Mouse (Mus musculus) central nervous system, embryonic 14 days (tissue): ENCODE measurements around the gene Cyp2g1. TPM values are rescaled to one million over a fixed set of nuclear protein-coding genes. Genes with fewer than 3 reads are reported as not detected.

ENCODE experiments used
- polyA plus RNA-seq: library from polyadenylated mRNA; depleted of rRNA; stranded (reverse); fragments of >200 nt; gene quantifications from 2 replicates; pipeline ENCODE4 v1.2.3, GENCODE M21; 2012; rRNA removed

The Cyp2g1 gene
- 0.24 TPM in 1 of 2 replicates, not detected in the other for polyA plus RNA-seq

DNA sequence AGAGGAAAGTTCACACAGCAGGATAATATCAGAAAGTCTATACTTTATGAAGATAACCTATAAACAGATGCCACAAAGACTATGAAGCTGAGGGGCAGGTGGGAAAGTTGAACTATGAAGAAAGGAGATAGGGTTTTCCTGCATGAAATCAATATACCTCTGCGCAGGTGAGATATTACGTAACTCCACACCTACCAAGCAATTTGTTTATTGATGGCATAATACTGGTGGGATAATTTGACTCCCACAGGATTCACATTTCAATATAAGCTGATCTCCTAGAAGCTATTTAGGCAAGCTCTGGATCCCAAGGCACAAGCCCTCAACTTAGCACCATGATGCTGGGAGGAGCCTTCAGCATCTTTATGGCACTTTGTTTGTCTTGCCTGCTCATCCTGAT, at the start of gene Cyp2g1:
TSS of gene Cyp2g1 (plus strand) at position 301 of the 400 bp plus-strand sequence.

DNA sequence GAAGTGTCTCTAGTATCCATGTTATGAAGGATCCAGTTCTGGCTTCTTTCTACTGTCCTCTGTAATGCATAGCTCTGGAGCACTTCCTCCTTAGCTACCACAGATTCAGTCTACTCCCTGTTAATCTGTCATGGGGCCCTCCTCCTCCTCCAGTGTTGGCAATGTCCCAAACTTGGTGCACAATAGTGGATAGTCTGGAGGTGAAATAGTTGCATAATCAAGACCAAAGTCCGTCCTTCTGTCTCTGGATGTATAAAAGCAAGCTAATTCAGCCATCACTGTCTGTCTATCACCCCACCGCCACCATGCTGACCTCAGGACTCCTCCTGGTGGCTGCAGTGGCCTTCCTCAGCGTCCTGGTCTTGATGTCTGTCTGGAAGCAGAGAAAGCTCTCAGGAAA, 26.4 kb downstream of the Cyp2g1 start, which contains the start of gene Cyp2a5:
TSS of gene Cyp2a5 (plus strand) at position 247 of the 400 bp plus-strand sequence.

Other genes with a start within 250 kb of the Cyp2g1 start
- gene Vmn1r185, start 190.4 kb upstream of the Cyp2g1 start, polyA plus RNA-seq, result not detected in 2 replicates
- gene Cyp2b23, start 122.5 kb upstream of the Cyp2g1 start, polyA plus RNA-seq, result 0.05 TPM in 1 of 2 replicates, not detected in the other
- gene Cyp2b19, start 51.8 kb upstream of the Cyp2g1 start, polyA plus RNA-seq, result not detected in 2 replicates
- gene Cyp2a5, start 26.4 kb downstream of the Cyp2g1 start, polyA plus RNA-seq, result 0.21 and 0.44 TPM in 2 replicates
- gene Cyp2a22, start 130.5 kb downstream of the Cyp2g1 start, polyA plus RNA-seq, result not detected in 2 replicates
- not detected in 2 replicates for gene Cyp2a12, start 220.2 kb downstream of the Cyp2g1 start, polyA plus RNA-seq